In the genomic region with DNA sequence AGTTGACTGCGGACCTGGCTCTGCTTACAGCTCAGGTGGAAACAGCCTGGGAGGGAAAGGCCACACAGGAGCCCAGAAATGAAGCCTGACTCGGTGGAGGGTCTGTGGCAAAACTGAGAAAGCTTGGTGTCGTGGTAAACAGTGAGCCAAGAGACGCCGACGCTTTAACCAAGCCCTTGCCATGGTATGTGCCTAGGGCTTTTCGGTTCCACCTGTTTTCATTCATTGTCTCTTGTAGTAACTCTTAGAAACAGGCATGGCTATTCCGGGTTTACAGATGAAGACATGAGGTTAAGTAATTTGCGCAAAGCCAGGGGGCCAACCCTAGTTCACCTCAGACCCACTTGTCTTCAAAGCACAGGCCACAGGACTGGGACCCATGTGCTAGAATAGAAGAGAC, we compare ENCODE assay signal across 8 mouse cellular contexts. TPM values are rescaled to one million over a fixed set of nuclear protein-coding genes. Genes with fewer than 3 reads are reported as not detected.
DNase-seq lines count a peak whose midpoint lies in the region; ATAC-seq and TF ChIP-seq lines count a peak whose summit lies in the region.

No protein-coding gene starts in this region.

- TF ChIP-seq POLR2A in cortical plate, adult 2 months (IDR thresholded peaks at IDR 0.05; ENCODE audit: extremely low read depth, insufficient read depth, low read length) = no peak

- ATAC-seq in kidney, embryonic 15.5 days (replicated peaks; ENCODE audit: low FRiP score) = no peak
- no peak for ATAC-seq in hindbrain, embryonic 16.5 days
- ATAC-seq in midbrain, embryonic 16.5 days = no peak

- H3K36me3 ChIP-seq in kidney, embryonic 15.5 days = no peaks in the 10 kb centered on the region
- H3K36me3 ChIP-seq in hindbrain, embryonic 16.5 days (ENCODE audit: control insufficient read depth, insufficient read depth, low read length) = no peaks in the 10 kb centered on the region
- H3K36me3 ChIP-seq in midbrain, embryonic 16.5 days (ENCODE audit: control insufficient read depth, insufficient read depth, low read length) = no peaks in the 10 kb centered on the region

- WGBS in kidney, embryonic 15.5 days = 52% methylated on average over 9 of the region's 9 CpGs
- WGBS in hindbrain, embryonic 16.5 days = 64% methylated on average over 9 of the region's 9 CpGs
- 52% methylated on average over 9 of the region's 9 CpGs for WGBS in midbrain, embryonic 16.5 days

- no peak overlapping the region for H3K27ac ChIP-seq in kidney, embryonic 15.5 days
- no peak overlapping the region for H3K27ac ChIP-seq in cortical plate, adult 2 months (ENCODE audit: insufficient read depth, low read length)
- no peak overlapping the region for H3K27ac ChIP-seq in hindbrain, embryonic 16.5 days (ENCODE audit: low read depth, low read length)
- no peak overlapping the region for H3K27ac ChIP-seq in midbrain, embryonic 16.5 days (ENCODE audit: low read length)

- no peaks in the 10 kb centered on the region for H3K9me3 ChIP-seq in kidney, embryonic 15.5 days (replicated peaks)
- no peaks in the 10 kb centered on the region for H3K9me3 ChIP-seq in hindbrain, embryonic 16.5 days (ENCODE audit: control insufficient read depth, low read length)
- no peaks in the 10 kb centered on the region for H3K9me3 ChIP-seq in midbrain, embryonic 16.5 days (replicated peaks; ENCODE audit: control insufficient read depth, low read length, poor library complexity, severe bottlenecking)

- peak overlapping the region; percentile 86 for H3K4me3 ChIP-seq in kidney, embryonic 15.5 days (replicated peaks)
- H3K4me3 ChIP-seq in cortical plate, adult 2 months (ENCODE audit: insufficient read depth, low read length) = peak overlapping the region; percentile 78
- peak overlapping the region; percentile 89 for H3K4me3 ChIP-seq in hindbrain, embryonic 16.5 days (ENCODE audit: low read length)
- peak overlapping the region; percentile 85 for H3K4me3 ChIP-seq in midbrain, embryonic 16.5 days (ENCODE audit: low read depth, low read length)

- peak overlapping the region; percentile 94 for H3K4me2 ChIP-seq in kidney, embryonic 15.5 days
- H3K4me2 ChIP-seq in hindbrain, embryonic 16.5 days (ENCODE audit: low read length) = peak overlapping the region; percentile 97
- H3K4me2 ChIP-seq in midbrain, embryonic 16.5 days (ENCODE audit: low read length) = peak overlapping the region; percentile 98

- DNase-seq in kidney, postnatal 25 days = no peak
- DNase-seq in layer of hippocampus, adult 18-20 months (ENCODE audit: low spot score in 2 of 2) = no peak
- no peak for DNase-seq in right cerebral cortex, adult 2 months (ENCODE audit: low spot score in 2 of 2)
- no peak for DNase-seq in cerebellum, adult 11 months

- no peak for TF ChIP-seq CTCF in cortical plate, adult 2 months (IDR thresholded peaks at IDR 0.05; ENCODE audit: extremely low read depth, insufficient read depth, low read length)

- peaks cover 22% of the 10 kb centered on the region for H3K27me3 ChIP-seq in kidney, embryonic 15.5 days
- H3K27me3 ChIP-seq in hindbrain, embryonic 16.5 days (replicated peaks; ENCODE audit: control insufficient read depth, insufficient read depth, low read length) = peaks cover 9% of the 10 kb centered on the region
- peaks cover 5% of the 10 kb centered on the region for H3K27me3 ChIP-seq in midbrain, embryonic 16.5 days (ENCODE audit: control insufficient read depth, insufficient read depth, low read depth, low read length)

- H3K4me1 ChIP-seq in kidney, embryonic 15.5 days = peaks cover 30% of the 10 kb centered on the region
- H3K4me1 ChIP-seq in cortical plate, adult 2 months (ENCODE audit: control insufficient read depth, insufficient read depth, low read length) = peaks cover 3% of the 10 kb centered on the region; the same call in 1 of the 2 replicates
- peaks cover 9% of the 10 kb centered on the region for H3K4me1 ChIP-seq in hindbrain, embryonic 16.5 days (ENCODE audit: control insufficient read depth, insufficient read depth, low read depth, low read length)
- H3K4me1 ChIP-seq in midbrain, embryonic 16.5 days (ENCODE audit: control insufficient read depth, insufficient read depth, low read length) = peaks cover 18% of the 10 kb centered on the region

- H3K9ac ChIP-seq in kidney, embryonic 15.5 days = peak overlapping the region; percentile 73; the same call in 1 of the 2 replicates
- H3K9ac ChIP-seq in hindbrain, embryonic 16.5 days (ENCODE audit: low read depth, low read length) = no peak overlapping the region
- H3K9ac ChIP-seq in midbrain, embryonic 16.5 days (ENCODE audit: low read depth, low read length) = peak overlapping the region; percentile 85

RNA-seq across cellular contexts. Expression of gene Creg1, which starts 1.0 kb away (rescaled TPM):
- 54.4 and 58.4 TPM in 2 replicates for polyA plus RNA-seq in kidney, embryonic 15.5 days (2015; fragmentation: Nextera tagmentation; extraction: Ambion mirVana)
- polyA plus RNA-seq in cortical plate, adult 2 months (2012; rRNA removed) = 31.8 and 35.0 TPM in 2 replicates
- polyA plus RNA-seq in hindbrain, embryonic 16.5 days (2015; fragmentation: Nextera tagmentation; extraction: Ambion mirVana) = 42.8 and 42.9 TPM in 2 replicates
- polyA plus RNA-seq in midbrain, embryonic 16.5 days (2015; fragmentation: Nextera tagmentation; extraction: Ambion mirVana) = 32.6 and 33.9 TPM in 2 replicates
- total RNA-seq in layer of hippocampus, adult 18-20 months (2021) = 10 to 100 TPM; 25.6 to 28.8 TPM

RNA-seq across cellular contexts. Expression of gene Cd247, which starts 23.9 kb away (rescaled TPM):
- 0.66 and 0.69 TPM in 2 replicates for polyA plus RNA-seq in kidney, embryonic 15.5 days (2015; fragmentation: Nextera tagmentation; extraction: Ambion mirVana)
- 0.21 and 0.34 TPM in 2 replicates for polyA plus RNA-seq in cortical plate, adult 2 months (2012; rRNA removed)
- 0.46 and 0.77 TPM in 2 replicates for polyA plus RNA-seq in hindbrain, embryonic 16.5 days (2015; fragmentation: Nextera tagmentation; extraction: Ambion mirVana)
- polyA plus RNA-seq in midbrain, embryonic 16.5 days (2015; fragmentation: Nextera tagmentation; extraction: Ambion mirVana) = 1.2 and 1.3 TPM in 2 replicates
- total RNA-seq in layer of hippocampus, adult 18-20 months (2021) = not detected

RNA-seq across cellular contexts. Expression of gene Rcsd1, which starts 55.0 kb away (rescaled TPM):
- 56.2 and 57.8 TPM in 2 replicates for polyA plus RNA-seq in kidney, embryonic 15.5 days (2015; fragmentation: Nextera tagmentation; extraction: Ambion mirVana)
- polyA plus RNA-seq in cortical plate, adult 2 months (2012; rRNA removed) = 6.0 TPM in 2 replicates
- polyA plus RNA-seq in hindbrain, embryonic 16.5 days (2015; fragmentation: Nextera tagmentation; extraction: Ambion mirVana) = 9.5 and 12.5 TPM in 2 replicates
- polyA plus RNA-seq in midbrain, embryonic 16.5 days (2015; fragmentation: Nextera tagmentation; extraction: Ambion mirVana) = 7.8 and 7.9 TPM in 2 replicates
- total RNA-seq in layer of hippocampus, adult 18-20 months (2021) = 1 to 10 TPM; 4.7 to 4.8 TPM
